Mouse (Mus musculus): ENCODE results near the gene L1td1. TPM values are rescaled to one million over a fixed set of nuclear protein-coding genes. Genes with fewer than 3 reads are reported as not detected.

The L1td1 gene
- polyA plus RNA-seq (2015; fragmentation: Nextera tagmentation; extraction: Ambion mirVana), result 0.10 TPM in 1 of 2 replicates, not detected in the other

GRCm38 (mm10) chr4:98726590-98727237 is at the start of gene L1td1:
TSS of gene L1td1 (plus strand) at chr4:98726734.
- peak within 1 kb of the TSS; percentile 15; the same call in 1 of the 2 replicates for H3K4me3 ChIP-seq (ENCODE audit: low read depth, low read length)
- H3K9me3 ChIP-seq (ENCODE audit: control insufficient read depth, low read length), result no peaks in the 10 kb centered on the region
- no peaks in the 10 kb centered on the region for H3K4me1 ChIP-seq (replicated peaks; ENCODE audit: control insufficient read depth, insufficient read depth)
- H3K36me3 ChIP-seq (ENCODE audit: control insufficient read depth, insufficient read depth, low read length), result no peaks in the 10 kb centered on the region
- TF ChIP-seq EP300 (optimal IDR thresholded peaks at IDR 0.05) (no peak), CTCF (IDR thresholded peaks at IDR 0.05; ENCODE audit: low read depth) (no peak)
- H3K27ac ChIP-seq (replicated peaks), result no peak within 1 kb of the TSS
- H3K4me2 ChIP-seq (replicated peaks; ENCODE audit: low read depth), result peak within 1 kb of the TSS; percentile 47
- 24% methylated on average over 29 of the region's 29 CpGs for WGBS
- ATAC-seq (ENCODE audit: low FRiP score, low TSS enrichment) (no peak; the same call in 1 of the 2 replicates), DNase-seq (ENCODE audit: low spot score) (peak; percentile 23)
- H3K9ac ChIP-seq (ENCODE audit: low read length), result no peak within 1 kb of the TSS
- H3K27me3 ChIP-seq (ENCODE audit: control insufficient read depth, insufficient read depth, low read length), result no peaks in the 10 kb centered on the region

- no peak overlapping the region for H3K4me3 ChIP-seq (ENCODE audit: low read depth, low read length)
- H3K27ac ChIP-seq (replicated peaks), result no peak overlapping the region
- 49% methylated on average over 9 of the region's 9 CpGs for WGBS
- no peak for TF ChIP-seq EP300 (optimal IDR thresholded peaks at IDR 0.05)
- no peak overlapping the region for H3K4me2 ChIP-seq (replicated peaks; ENCODE audit: low read depth)
- no peaks in the 10 kb centered on the region for H3K27me3 ChIP-seq (ENCODE audit: control insufficient read depth, insufficient read depth, low read length)
- ATAC-seq (ENCODE audit: low FRiP score, low TSS enrichment) (no peak), DNase-seq (ENCODE audit: low spot score) (no peak)
- no peaks in the 10 kb centered on the region for H3K36me3 ChIP-seq (ENCODE audit: control insufficient read depth, insufficient read depth, low read length)
- H3K4me1 ChIP-seq (replicated peaks; ENCODE audit: control insufficient read depth, insufficient read depth), result no peaks in the 10 kb centered on the region
- no peak overlapping the region for H3K9ac ChIP-seq (ENCODE audit: low read length)
- H3K9me3 ChIP-seq (ENCODE audit: control insufficient read depth, low read length), result no peaks in the 10 kb centered on the region
Observed at GRCm38 (mm10) chr4:98677506-98677905, 49.0 kb upstream of the L1td1 start.

DNA sequence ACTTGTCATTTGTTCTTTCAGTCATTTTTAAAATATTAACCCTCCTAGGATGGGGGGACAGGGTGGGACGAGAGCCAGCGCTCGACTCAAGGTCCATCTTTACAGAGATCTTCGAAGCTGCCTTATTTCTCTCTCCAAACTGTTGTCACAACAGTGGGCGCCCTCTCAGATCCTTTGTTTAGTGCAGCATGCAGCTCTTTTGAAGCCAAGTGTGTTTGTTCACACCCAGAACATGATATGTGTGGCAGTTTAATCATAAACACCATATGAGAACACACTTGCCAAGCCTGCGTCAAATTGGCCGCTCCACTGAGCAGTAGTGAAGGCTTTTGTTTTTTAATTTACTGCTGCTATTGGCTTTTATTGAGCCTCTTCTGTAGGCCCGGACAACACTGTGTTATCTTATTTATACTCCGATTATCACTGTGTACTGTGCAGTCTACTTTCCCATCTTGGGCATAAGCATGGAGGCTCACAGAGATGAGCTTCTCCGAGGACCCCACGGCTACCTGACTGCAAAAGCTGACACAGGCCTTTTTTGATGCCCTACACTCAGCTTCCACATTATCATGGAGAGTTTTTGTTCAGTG is 39.8 kb upstream of the L1td1 start:
- no peak overlapping the region for H3K9ac ChIP-seq (ENCODE audit: low read length)
- no peak overlapping the region for H3K4me3 ChIP-seq (ENCODE audit: low read depth, low read length)
- H3K36me3 ChIP-seq (ENCODE audit: control insufficient read depth, insufficient read depth, low read length), result no peaks in the 10 kb centered on the region; the same call in 1 of the 2 replicates
- no peak overlapping the region for H3K27ac ChIP-seq (replicated peaks)
- DNase-seq (ENCODE audit: low spot score), result no peak
- 87% methylated on average over 11 of the region's 11 CpGs for WGBS
- H3K27me3 ChIP-seq (ENCODE audit: control insufficient read depth, insufficient read depth, low read length), result no peaks in the 10 kb centered on the region
- H3K9me3 ChIP-seq (ENCODE audit: control insufficient read depth, low read length), result no peaks in the 10 kb centered on the region
- no peaks in the 10 kb centered on the region for H3K4me1 ChIP-seq (replicated peaks; ENCODE audit: control insufficient read depth, insufficient read depth)
- ATAC-seq (ENCODE audit: low FRiP score, low TSS enrichment), result no peak
- H3K4me2 ChIP-seq (replicated peaks; ENCODE audit: low read depth), result no peak overlapping the region
- TF ChIP-seq CTCF (IDR thresholded peaks at IDR 0.05; ENCODE audit: low read depth) (no peak), EP300 (optimal IDR thresholded peaks at IDR 0.05) (no peak)

GRCm38 (mm10) chr4:98688116-98688515 is 38.4 kb upstream of the L1td1 start:
- TF ChIP-seq CTCF (IDR thresholded peaks at IDR 0.05; ENCODE audit: low read depth) (no peak), EP300 (optimal IDR thresholded peaks at IDR 0.05) (no peak)

GRCm38 (mm10) chr4:98688520-98688919 is 38.0 kb upstream of the L1td1 start:
- ATAC-seq (ENCODE audit: low FRiP score, low TSS enrichment), result no peak
- no peak for TF ChIP-seq CTCF (IDR thresholded peaks at IDR 0.05; ENCODE audit: low read depth)
- TF ChIP-seq EP300 (optimal IDR thresholded peaks at IDR 0.05), result no peak
- Histone ChIP-seq H3K9ac (ENCODE audit: low read length) (no peak overlapping the region), H3K27me3 (ENCODE audit: control insufficient read depth, insufficient read depth, low read length) (no peaks in the 10 kb centered on the region), H3K27ac (replicated peaks) (no peak overlapping the region), H3K4me2 (replicated peaks; ENCODE audit: low read depth) (no peak overlapping the region), H3K36me3 (ENCODE audit: control insufficient read depth, insufficient read depth, low read length) (no peaks in the 10 kb centered on the region; the same call in 1 of the 2 replicates), H3K4me3 (ENCODE audit: low read depth, low read length) (no peak overlapping the region), H3K4me1 (replicated peaks; ENCODE audit: control insufficient read depth, insufficient read depth) (no peaks in the 10 kb centered on the region), H3K9me3 (ENCODE audit: control insufficient read depth, low read length) (no peaks in the 10 kb centered on the region)
- no peak for DNase-seq (ENCODE audit: low spot score)
- WGBS, result 75% methylated on average over 9 of the region's 9 CpGs

More at GRCm38 (mm10) chr4:98688116-98688515, 38.4 kb upstream of the L1td1 start:
- Histone ChIP-seq H3K4me2 (replicated peaks; ENCODE audit: low read depth) (no peak overlapping the region), H3K9ac (ENCODE audit: low read length) (no peak overlapping the region), H3K27ac (replicated peaks) (no peak overlapping the region), H3K4me3 (ENCODE audit: low read depth, low read length) (no peak overlapping the region), H3K27me3 (ENCODE audit: control insufficient read depth, insufficient read depth, low read length) (no peaks in the 10 kb centered on the region), H3K4me1 (replicated peaks; ENCODE audit: control insufficient read depth, insufficient read depth) (no peaks in the 10 kb centered on the region), H3K9me3 (ENCODE audit: control insufficient read depth, low read length) (no peaks in the 10 kb centered on the region), H3K36me3 (ENCODE audit: control insufficient read depth, insufficient read depth, low read length) (no peaks in the 10 kb centered on the region; the same call in 1 of the 2 replicates)
- ATAC-seq (ENCODE audit: low FRiP score, low TSS enrichment) (no peak), DNase-seq (ENCODE audit: low spot score) (no peak)
- 81% methylated on average over 11 of the region's 11 CpGs for WGBS

DNA sequence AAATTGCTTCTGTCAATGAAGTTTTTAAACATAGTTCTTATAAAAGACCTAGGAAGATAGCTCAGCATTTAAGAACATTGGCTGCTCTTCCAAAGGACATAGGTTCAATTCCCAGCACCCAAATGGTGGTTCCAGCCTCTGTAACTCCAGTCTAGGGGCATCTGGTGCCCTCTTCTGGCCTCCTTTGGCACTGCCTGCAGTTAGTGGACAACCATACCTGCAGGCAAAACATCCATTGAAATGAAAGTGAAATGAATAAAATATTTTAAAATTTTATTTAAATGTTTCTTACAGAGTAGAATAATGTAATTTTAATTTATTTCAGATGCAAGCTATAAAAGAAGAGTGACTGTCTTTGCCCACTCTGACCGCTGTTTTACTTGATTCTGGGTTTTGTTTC is 36.5 kb upstream of the L1td1 start:
- H3K36me3 ChIP-seq (ENCODE audit: control insufficient read depth, insufficient read depth, low read length), result no peaks in the 10 kb centered on the region; the same call in 1 of the 2 replicates
- DNase-seq (ENCODE audit: low spot score), result no peak
- no peak overlapping the region for H3K4me3 ChIP-seq (ENCODE audit: low read depth, low read length)
- no peak for ATAC-seq (ENCODE audit: low FRiP score, low TSS enrichment)
- no peaks in the 10 kb centered on the region for H3K27me3 ChIP-seq (ENCODE audit: control insufficient read depth, insufficient read depth, low read length)
- H3K27ac ChIP-seq (replicated peaks), result no peak overlapping the region
- H3K9ac ChIP-seq (ENCODE audit: low read length), result no peak overlapping the region
- TF ChIP-seq CTCF (IDR thresholded peaks at IDR 0.05; ENCODE audit: low read depth), result peak; percentile 43
- TF ChIP-seq EP300 (optimal IDR thresholded peaks at IDR 0.05), result no peak
- 90% methylated on average over 1 of the region's 1 CpGs for WGBS
- no peak overlapping the region for H3K4me2 ChIP-seq (replicated peaks; ENCODE audit: low read depth)
- H3K4me1 ChIP-seq (replicated peaks; ENCODE audit: control insufficient read depth, insufficient read depth), result no peaks in the 10 kb centered on the region
- H3K9me3 ChIP-seq (ENCODE audit: control insufficient read depth, low read length), result no peaks in the 10 kb centered on the region

Data from stomach, postnatal 0 days (tissue).